Mouse (Mus musculus) embryonic facial prominence, embryonic 12.5 days (tissue): ENCODE measurements around the gene Clrn3. TPM values are rescaled to one million over a fixed set of nuclear protein-coding genes. Genes with fewer than 3 reads are reported as not detected.
"Not testable (repeated sequence)": the region's sequence is repeated elsewhere in the genome, so short reads cannot be mapped to it uniquely, and the experiment has no call there.

Experiments used
- ATAC-seq: fragments of 200-750 bp; cut with Nextera tagmentation; 2 replicates; pipeline ENCODE4 v1.8.0; 2017; ENCODE audit not compliant: insufficient number of reproducible peaks, insufficient read depth, low FRiP score, low TSS enrichment
- H3K27ac ChIP-seq: fragments of 300-500 bp; sonication (generic); 2 replicates; pipeline ENCODE4 v1.5.1; 2016; ENCODE audit warnings: mild to moderate bottlenecking
- H3K27me3 ChIP-seq: fragments of 300-500 bp; sonication (generic); 2 replicates; pipeline ENCODE4 v1.6.1; 2016; ENCODE audit warnings: mild to moderate bottlenecking, moderate library complexity
- H3K36me3 ChIP-seq: fragments of 300-500 bp; sonication (generic); 2 replicates; pipeline ENCODE4 v1.6.1; 2016; ENCODE audit warnings: mild to moderate bottlenecking
- H3K4me1 ChIP-seq: fragments of 300-500 bp; sonication (generic); 2 replicates; pipeline ENCODE4 v1.6.1; 2016
- H3K4me2 ChIP-seq: fragments of 300-500 bp; sonication (generic); replicated peaks from 2 replicates; pipeline ENCODE4 v1.6.1; 2016; ENCODE audit warnings: mild to moderate bottlenecking, moderate library complexity
- H3K4me3 ChIP-seq: fragments of 300-500 bp; sonication (generic); 2 replicates; pipeline ENCODE4 v1.5.1; 2016; ENCODE audit warnings: mild to moderate bottlenecking
- H3K9ac ChIP-seq: fragments of 300-500 bp; sonication (generic); 2 replicates; pipeline ENCODE4 v1.6.1; 2016; ENCODE audit warnings: mild to moderate bottlenecking, moderate library complexity
- H3K9me3 ChIP-seq: fragments of 300-500 bp; sonication (generic); 2 replicates; pipeline ENCODE4 v1.6.1; 2016; ENCODE audit warnings: mild to moderate bottlenecking, moderate library complexity
- WGBS: fragments of 180-500 bp; shearing (Covaris S2); methylation state at CpG from one replicate; pipeline ENCODE4 v1.1.7; 2016; 5-methylcytosine and 5-hydroxymethylcytosine counted together
- polyA plus RNA-seq: library from polyadenylated mRNA; unstranded; fragments of >200 nt; fragmentation: Nextera tagmentation; extraction: Ambion mirVana; gene quantifications from 2 replicates; pipeline ENCODE4 v1.2.1, GENCODE M21; 2016

The Clrn3 gene
- polyA plus RNA-seq = not detected in 2 replicates

DNA sequence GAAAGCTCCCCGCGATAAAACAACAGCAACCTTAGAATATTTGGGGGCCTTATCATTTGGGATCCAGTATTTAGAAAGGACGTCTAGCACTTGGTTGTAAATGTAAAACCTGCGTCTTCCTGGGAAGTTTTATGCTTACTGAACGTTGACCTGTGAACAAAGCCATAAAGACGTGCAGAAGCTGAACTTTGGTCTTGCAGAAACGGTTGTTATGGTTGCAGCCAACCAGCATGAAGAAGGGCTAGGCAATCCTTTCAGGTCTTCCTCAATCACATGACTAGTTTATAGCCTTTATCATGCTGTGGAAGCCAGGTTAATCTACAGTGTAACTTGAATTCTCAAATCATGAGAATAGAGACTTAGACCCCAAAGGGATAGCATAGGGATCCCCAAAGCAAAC, at the start of gene Clrn3:
TSS of gene Clrn3 (minus strand) at position 140 of the 400 bp plus-strand sequence.
- no peak for ATAC-seq
- Histone ChIP-seq H3K9ac (no peak within 1 kb of the TSS), H3K36me3 (no peaks in the 10 kb centered on the region), H3K4me1 (0 out of 2 replicates have a peak, but pooled peaks cover 3% of the 10 kb centered on the region), H3K27me3 (no peaks in the 10 kb centered on the region), H3K9me3 (no peaks in the 10 kb centered on the region), H3K4me2 (no peak within 1 kb of the TSS), H3K4me3 (no peak within 1 kb of the TSS), H3K27ac (no peak within 1 kb of the TSS)
- 92% methylated on average over 7 of the region's 7 CpGs for WGBS

DNA sequence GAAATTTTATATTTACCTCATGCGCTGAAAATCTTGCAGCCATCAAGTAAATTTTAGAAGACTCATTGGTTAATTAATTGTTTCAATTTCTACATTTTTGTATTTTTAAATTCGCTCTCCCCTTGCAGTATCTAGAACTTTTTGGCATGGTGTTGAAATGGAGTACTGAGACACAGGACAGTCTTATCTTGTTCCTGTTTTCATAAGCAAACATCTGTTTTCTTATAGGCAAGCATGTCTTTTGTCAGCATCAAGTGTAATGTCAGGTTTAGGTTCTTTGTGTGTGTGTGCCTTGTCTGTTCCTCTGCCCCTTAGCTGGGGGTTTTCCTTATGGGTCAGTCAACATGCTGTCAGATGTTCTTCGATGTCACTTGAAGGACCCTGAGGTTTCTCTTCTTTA, 47.9 kb upstream of the Clrn3 start:
- H3K9ac ChIP-seq = no peak overlapping the region

DNA sequence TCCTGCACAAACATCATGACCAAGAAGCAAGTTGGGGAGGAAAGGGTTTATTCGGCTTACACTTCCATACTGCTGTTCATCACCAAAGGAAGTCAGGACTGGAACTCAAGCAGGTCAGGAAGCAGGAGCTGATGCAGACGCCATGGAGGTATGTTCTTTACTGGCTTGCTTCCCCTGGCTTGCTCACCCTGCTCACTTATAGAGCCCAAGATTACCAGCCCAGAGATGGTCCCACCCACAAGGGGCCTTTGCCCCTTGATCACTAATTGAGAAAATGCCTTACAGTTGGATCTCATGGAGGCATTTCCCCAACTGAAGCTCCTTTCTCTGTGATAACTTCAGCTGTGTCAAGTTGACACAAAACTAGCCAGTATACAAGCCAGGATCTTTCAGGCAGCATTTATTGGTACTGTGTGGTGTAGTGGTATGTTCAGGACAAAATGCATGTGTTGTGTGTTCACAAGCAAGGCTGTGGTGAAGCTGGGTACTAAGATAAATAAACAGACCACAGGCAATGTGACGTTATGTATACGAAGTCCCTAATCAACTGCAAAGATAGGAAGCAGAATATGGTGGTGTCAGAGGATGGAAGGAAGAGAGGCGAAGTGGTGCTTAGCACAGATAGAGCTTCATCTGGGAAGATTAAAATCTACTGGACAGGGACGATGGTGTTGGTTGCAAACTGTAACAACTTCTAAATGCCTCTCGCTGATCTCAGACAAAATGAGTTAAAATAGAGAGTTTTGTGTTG, 47.0 kb upstream of the Clrn3 start:
- not testable (repeated sequence) for H3K9ac ChIP-seq, H3K4me2 ChIP-seq, H3K36me3 ChIP-seq, H3K27ac ChIP-seq, H3K4me3 ChIP-seq, H3K9me3 ChIP-seq, ATAC-seq, H3K27me3 ChIP-seq
- peaks cover 24% of the 10 kb centered on the region for H3K4me1 ChIP-seq
- WGBS = 74% methylated on average over 7 of the region's 7 CpGs

More for the DNA sequence above, 47.9 kb upstream of the Clrn3 start:
- Histone ChIP-seq H3K4me2 (no peak overlapping the region), H3K27me3 (no peaks in the 10 kb centered on the region), H3K4me3 (no peak overlapping the region), H3K4me1 (peaks cover 20% of the 10 kb centered on the region), H3K9me3 (no peaks in the 10 kb centered on the region), H3K27ac (no peak overlapping the region), H3K36me3 (no peaks in the 10 kb centered on the region)
- ATAC-seq = no peak
- 96% methylated on average over 3 of the region's 3 CpGs for WGBS

GRCm38 (mm10) chr7:135571951-135572559, 43.6 kb upstream of the Clrn3 start:
- peak overlapping the region; percentile 77 for H3K27ac ChIP-seq
- H3K4me1 ChIP-seq = peaks cover 21% of the 10 kb centered on the region
- no peak overlapping the region for H3K9ac ChIP-seq
- WGBS = 14% methylated on average over 10 of the region's 10 CpGs
- H3K4me2 ChIP-seq = no peak overlapping the region; the same call in 1 of the 2 replicates
- H3K27me3 ChIP-seq = no peaks in the 10 kb centered on the region; the same call in 1 of the 2 replicates
- no peak overlapping the region for H3K4me3 ChIP-seq
- no peaks in the 10 kb centered on the region for H3K36me3 ChIP-seq
- peak; percentile 80 for ATAC-seq
- H3K9me3 ChIP-seq = 0 out of 2 replicates have a peak, but pooled peaks cover 2% of the 10 kb centered on the region

- H3K9me3 ChIP-seq = 0 out of 2 replicates have a peak, but pooled peaks cover 2% of the 10 kb centered on the region
- peak overlapping the region; percentile 77 for H3K27ac ChIP-seq
- no peaks in the 10 kb centered on the region for H3K36me3 ChIP-seq
- H3K4me3 ChIP-seq = no peak overlapping the region
- no peaks in the 10 kb centered on the region; the same call in 1 of the 2 replicates for H3K27me3 ChIP-seq
- peaks cover 21% of the 10 kb centered on the region for H3K4me1 ChIP-seq
- no peak overlapping the region for H3K9ac ChIP-seq
- H3K4me2 ChIP-seq = no peak overlapping the region
- ATAC-seq = no peak
Observed at GRCm38 (mm10) chr7:135571392-135571791, 42.9 kb upstream of the Clrn3 start.

GRCm38 (mm10) chr7:135568550-135568949, 40.1 kb upstream of the Clrn3 start:
- H3K27ac ChIP-seq = no peak overlapping the region
- H3K4me2 ChIP-seq = no peak overlapping the region
- H3K9ac ChIP-seq = no peak overlapping the region
- 0 out of 2 replicates have a peak, but pooled peaks cover 2% of the 10 kb centered on the region for H3K9me3 ChIP-seq
- no peak overlapping the region for H3K4me3 ChIP-seq
- WGBS = 68% methylated on average over 2 of the region's 2 CpGs
- no peaks in the 10 kb centered on the region; the same call in 1 of the 2 replicates for H3K27me3 ChIP-seq
- no peak for ATAC-seq
- H3K36me3 ChIP-seq = no peaks in the 10 kb centered on the region
- H3K4me1 ChIP-seq = peaks cover 21% of the 10 kb centered on the region

GRCm38 (mm10) chr7:135567582-135567981, 39.1 kb upstream of the Clrn3 start:
- WGBS = 89% methylated on average over 1 of the region's 1 CpGs
- H3K36me3 ChIP-seq = no peaks in the 10 kb centered on the region
- H3K27me3 ChIP-seq = no peaks in the 10 kb centered on the region; the same call in 1 of the 2 replicates
- H3K9me3 ChIP-seq = 0 out of 2 replicates have a peak, but pooled peaks cover 2% of the 10 kb centered on the region
- no peak overlapping the region for H3K4me2 ChIP-seq
- H3K4me3 ChIP-seq = no peak overlapping the region
- no peak for ATAC-seq
- H3K27ac ChIP-seq = no peak overlapping the region
- no peak overlapping the region for H3K9ac ChIP-seq
- peaks cover 21% of the 10 kb centered on the region for H3K4me1 ChIP-seq

- no peak for ATAC-seq
- H3K9me3 ChIP-seq = 0 out of 2 replicates have a peak, but pooled peaks cover 2% of the 10 kb centered on the region
- H3K4me2 ChIP-seq = no peak overlapping the region
Observed at GRCm38 (mm10) chr7:135566013-135566412, 37.6 kb upstream of the Clrn3 start.

GRCm38 (mm10) chr7:135564022-135564421, 35.6 kb upstream of the Clrn3 start:
- no peaks in the 10 kb centered on the region for H3K9me3 ChIP-seq
- H3K27ac ChIP-seq = no peak overlapping the region
- no peak overlapping the region for H3K9ac ChIP-seq
- H3K4me2 ChIP-seq = no peak overlapping the region
- 65% methylated on average over 8 of the region's 8 CpGs for whole genome bisulfite sequencing
- no peak overlapping the region for H3K4me3 ChIP-seq
- H3K27me3 ChIP-seq = no peaks in the 10 kb centered on the region
- no peak for ATAC-seq
- peaks cover 5% of the 10 kb centered on the region; the same call in 1 of the 2 replicates for H3K4me1 ChIP-seq
- H3K36me3 ChIP-seq = no peaks in the 10 kb centered on the region

More at GRCm38 (mm10) chr7:135566013-135566412, 37.6 kb upstream of the Clrn3 start:
- Histone ChIP-seq H3K27ac (no peak overlapping the region), H3K27me3 (no peaks in the 10 kb centered on the region; the same call in 1 of the 2 replicates), H3K4me3 (no peak overlapping the region), H3K4me1 (peaks cover 6% of the 10 kb centered on the region; the same call in 1 of the 2 replicates), H3K9ac (no peak overlapping the region), H3K36me3 (no peaks in the 10 kb centered on the region)
- WGBS = 86% methylated on average over 5 of the region's 5 CpGs

GRCm38 (mm10) chr7:135560280-135560679, 31.8 kb upstream of the Clrn3 start:
- Histone ChIP-seq H3K4me1 (no peaks in the 10 kb centered on the region), H3K27ac (no peak overlapping the region), H3K4me2 (no peak overlapping the region), H3K4me3 (no peak overlapping the region), H3K9ac (no peak overlapping the region), H3K36me3 (no peaks in the 10 kb centered on the region), H3K27me3 (no peaks in the 10 kb centered on the region), H3K9me3 (no peaks in the 10 kb centered on the region)
- 40% methylated on average over 1 of the region's 1 CpGs for WGBS
- ATAC-seq = no peak

GRCm38 (mm10) chr7:135556663-135557402, 28.4 kb upstream of the Clrn3 start:
- H3K4me2 ChIP-seq = no peak overlapping the region
- no peak overlapping the region for H3K9ac ChIP-seq
- H3K9me3 ChIP-seq = no peaks in the 10 kb centered on the region
- no peak overlapping the region for H3K4me3 ChIP-seq
- H3K27me3 ChIP-seq = no peaks in the 10 kb centered on the region
- 89% methylated on average over 3 of the region's 3 CpGs for WGBS
- no peak for ATAC-seq
- no peak overlapping the region for H3K27ac ChIP-seq
- H3K36me3 ChIP-seq = no peaks in the 10 kb centered on the region
- H3K4me1 ChIP-seq = no peaks in the 10 kb centered on the region
